Mouse (Mus musculus) C2C12 (cell line): ENCODE measurements around the gene Rnps1. TPM values are rescaled to one million over a fixed set of nuclear protein-coding genes. Genes with fewer than 3 reads are reported as not detected.

Experiments
- H3K27me3 ChIP-seq: one replicate; pipeline ENCODE4 v1.6.1; 2011; ENCODE audit not compliant: control insufficient read depth, insufficient read depth, insufficient read length
- H3K36me3 ChIP-seq: one replicate; pipeline ENCODE4 v1.6.1; 2011; ENCODE audit not compliant: control insufficient read depth, insufficient read depth
- H3K4me3 ChIP-seq: one replicate; pipeline ENCODE4 v1.5.1; 2011; ENCODE audit warnings: mild to moderate bottlenecking, control low read depth; ENCODE audit not compliant: poor library complexity, insufficient read depth, severe bottlenecking
- H3K79me2 ChIP-seq: one replicate; pipeline ENCODE4 v1.6.1; 2011; ENCODE audit not compliant: control insufficient read depth, insufficient read depth
- H3K79me3 ChIP-seq: one replicate; pipeline ENCODE4 v1.6.1; 2011; ENCODE audit warnings: low read depth, control low read depth
- H3ac ChIP-seq: one replicate; pipeline ENCODE3; 2011; ENCODE audit warnings: low read depth; ENCODE audit not compliant: control insufficient read depth, insufficient read length
- CEBPB ChIP-seq: IDR thresholded peaks from one replicate; pipeline ENCODE4 v1.6.1; 2011; ENCODE audit warnings: low read depth, mild to moderate bottlenecking, control low read depth, moderate library complexity
- CTCF ChIP-seq: IDR thresholded peaks from one replicate; pipeline ENCODE4 v1.5.1; 2011; ENCODE audit not compliant: control insufficient read depth, insufficient read depth, insufficient read length
- FOSL1 ChIP-seq: IDR thresholded peaks from one replicate; pipeline ENCODE4 v1.8.0; 2011; ENCODE audit warnings: mild to moderate bottlenecking, low read length; ENCODE audit not compliant: poor library complexity, insufficient read depth, severe bottlenecking
- MAX ChIP-seq: IDR thresholded peaks from one replicate; pipeline ENCODE4 v1.6.1; 2011; ENCODE audit warnings: mild to moderate bottlenecking, control low read depth
- MYOD1 ChIP-seq: IDR thresholded peaks from one replicate; pipeline ENCODE4 v1.6.1; 2011; ENCODE audit warnings: low read depth; ENCODE audit not compliant: control insufficient read depth, insufficient read length
- MYOG ChIP-seq: IDR thresholded peaks from one replicate; pipeline ENCODE4 v1.6.1; 2011; ENCODE audit not compliant: control insufficient read depth, insufficient read length; ENCODE audit errors: extremely low read depth
- USF1 ChIP-seq: IDR thresholded peaks from one replicate; pipeline ENCODE4 v1.6.1; 2011; ENCODE audit warnings: low read depth, mild to moderate bottlenecking, control low read depth, moderate library complexity
- polyA plus RNA-seq: library from polyadenylated mRNA; unstranded; fragments of >200 nt; fragmentation: generic; extraction: Trizol; gene quantifications from one replicate; pipeline ENCODE4 v1.2.1, GENCODE M21; 2012; ENCODE audit warnings: missing spikeins

Gene Rnps1
- polyA plus RNA-seq, 1 experiment: 99.0 TPM

GRCm38 (mm10) chr17:24425905-24426304 is 11.5 kb downstream of the Rnps1 start:
- H3K79me3 ChIP-seq: peaks cover 16% of the 10 kb centered on the region
- H3K27me3 ChIP-seq: no peaks in the 10 kb centered on the region
- H3ac ChIP-seq: no peak overlapping the region
- H3K36me3 ChIP-seq: peaks cover 33% of the 10 kb centered on the region
- no peak for TF ChIP-seq USF1
- no peak for TF ChIP-seq CEBPB
- no peak for TF ChIP-seq MYOG
- TF ChIP-seq MYOD1: peak; percentile 42
- peaks cover 57% of the 10 kb centered on the region for H3K79me2 ChIP-seq
- H3K4me3 ChIP-seq: peak overlapping the region; percentile 60

- H3K36me3 ChIP-seq: peaks cover 26% of the 10 kb centered on the region
- H3K4me3 ChIP-seq: peak within 1 kb of the TSS; percentile 60
- TF ChIP-seq CTCF (no peak), MAX (peak; percentile 83)
- H3K27me3 ChIP-seq: no peaks in the 10 kb centered on the region
- peaks cover 56% of the 10 kb centered on the region for H3K79me2 ChIP-seq
- peak within 1 kb of the TSS; percentile 93 for H3ac ChIP-seq
- H3K79me3 ChIP-seq: peaks cover 14% of the 10 kb centered on the region
Measured at GRCm38 (mm10) chr17:24426471-24427169, 12.3 kb downstream of the Rnps1 start, which contains the start of gene Eci1. Eci1 (plus strand) TSS chr17:24426641.

GRCm38 (mm10) chr17:24427170-24427557 is 12.8 kb downstream of the Rnps1 start:
- Histone ChIP-seq H3ac (peak overlapping the region; percentile 46), H3K79me3 (peaks cover 14% of the 10 kb centered on the region), H3K79me2 (peaks cover 51% of the 10 kb centered on the region), H3K27me3 (no peaks in the 10 kb centered on the region), H3K4me3 (peak overlapping the region; percentile 60), H3K36me3 (peaks cover 20% of the 10 kb centered on the region)
- TF ChIP-seq MYOD1 (no peak), CEBPB (no peak), CTCF (no peak), MYOG (no peak), FOSL1 (no peak), USF1 (no peak), MAX (no peak)

- Histone ChIP-seq H3K79me2 (peaks cover 47% of the 10 kb centered on the region), H3K27me3 (no peaks in the 10 kb centered on the region), H3ac (no peak overlapping the region), H3K4me3 (no peak overlapping the region), H3K36me3 (peaks cover 5% of the 10 kb centered on the region), H3K79me3 (peaks cover 8% of the 10 kb centered on the region)
- TF ChIP-seq CEBPB: no peak
- no peak for TF ChIP-seq CTCF
- TF ChIP-seq MYOG: no peak
- TF ChIP-seq FOSL1: no peak
- no peak for TF ChIP-seq MYOD1
- no peak for TF ChIP-seq MAX
- TF ChIP-seq USF1: no peak
Measured at GRCm38 (mm10) chr17:24429201-24429983, 15.0 kb downstream of the Rnps1 start.

GRCm38 (mm10) chr17:24437016-24437415 is 22.7 kb downstream of the Rnps1 start:
- peaks cover 5% of the 10 kb centered on the region for H3K36me3 ChIP-seq
- no peaks in the 10 kb centered on the region for H3K27me3 ChIP-seq
- no peak overlapping the region for H3K4me3 ChIP-seq
- no peak overlapping the region for H3ac ChIP-seq
- no peaks in the 10 kb centered on the region for H3K79me3 ChIP-seq
- TF ChIP-seq CTCF (peak; percentile 0), FOSL1 (no peak)
- H3K79me2 ChIP-seq: no peaks in the 10 kb centered on the region

GRCm38 (mm10) chr17:24440377-24440776 is 26.0 kb downstream of the Rnps1 start:
- Histone ChIP-seq H3ac (no peak overlapping the region), H3K79me2 (no peaks in the 10 kb centered on the region), H3K27me3 (no peaks in the 10 kb centered on the region), H3K79me3 (no peaks in the 10 kb centered on the region), H3K4me3 (no peak overlapping the region), H3K36me3 (peaks cover 20% of the 10 kb centered on the region)
- no peak for TF ChIP-seq FOSL1
- TF ChIP-seq MYOD1: no peak
- no peak for TF ChIP-seq USF1
- no peak for TF ChIP-seq MYOG
- TF ChIP-seq CEBPB: no peak
- TF ChIP-seq MAX: no peak
- no peak for TF ChIP-seq CTCF
